Mouse (Mus musculus) embryo, embryonic 10 days (tissue): ENCODE measurements around the gene Supt16.
A peak's percentile ranks its signal among the peaks of the same experiment; 100 is the strongest.

Source experiments
- DNase-seq: peaks from one replicate; pipeline ENCODE4 v3.0.0-alpha.2; 2015; ENCODE audit warnings: low spot score

Supt16 gene

GRCm38 (mm10) chr14:52144165-52144564 lies 53.1 kb downstream of the Supt16 start:
- no peak for DNase-seq

DNA sequence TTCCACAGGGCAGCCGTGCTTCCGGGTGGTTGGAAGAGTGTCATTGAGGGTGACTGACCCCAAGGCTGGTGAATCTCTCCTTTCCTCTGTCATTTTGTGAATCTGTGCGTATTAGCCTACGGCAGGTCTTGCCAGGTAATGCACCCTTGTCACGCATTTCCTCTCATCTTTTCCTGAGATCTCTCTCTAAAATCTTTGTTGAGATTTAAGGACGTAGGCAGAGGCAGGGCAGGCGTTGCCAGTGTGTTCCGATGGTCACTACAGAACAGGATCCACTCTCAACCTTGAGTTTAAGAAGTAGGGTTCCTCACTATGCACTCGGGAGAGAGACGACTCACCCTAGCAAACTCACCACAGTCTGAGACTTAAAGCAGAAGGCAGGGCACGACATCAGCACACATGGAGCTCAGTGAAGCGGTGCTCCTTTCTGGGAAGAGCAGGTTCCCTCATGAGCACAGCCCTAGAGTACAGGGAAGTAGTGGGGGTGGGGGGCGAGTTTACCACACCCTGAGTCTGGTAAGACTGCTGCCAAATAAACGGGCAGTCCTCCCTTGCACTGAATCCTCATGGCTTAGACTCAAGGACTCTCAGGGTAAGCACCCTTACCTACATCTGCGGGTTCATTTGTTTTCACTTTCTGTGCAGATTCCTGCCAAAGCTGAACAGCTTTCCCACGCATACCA lies 55.6 kb downstream of the Supt16 start:
- DNase-seq = no peak

- DNase-seq = no peak
These were observed 56.4 kb downstream of the Supt16 start for GRCm38 (mm10) chr14:52140577-52141444.

- no peak for DNase-seq
These were observed 63.6 kb downstream of the Supt16 start for GRCm38 (mm10) chr14:52133584-52133983.

- DNase-seq = no peak
These were observed 72.6 kb downstream of the Supt16 start for GRCm38 (mm10) chr14:52124636-52125035.

DNA sequence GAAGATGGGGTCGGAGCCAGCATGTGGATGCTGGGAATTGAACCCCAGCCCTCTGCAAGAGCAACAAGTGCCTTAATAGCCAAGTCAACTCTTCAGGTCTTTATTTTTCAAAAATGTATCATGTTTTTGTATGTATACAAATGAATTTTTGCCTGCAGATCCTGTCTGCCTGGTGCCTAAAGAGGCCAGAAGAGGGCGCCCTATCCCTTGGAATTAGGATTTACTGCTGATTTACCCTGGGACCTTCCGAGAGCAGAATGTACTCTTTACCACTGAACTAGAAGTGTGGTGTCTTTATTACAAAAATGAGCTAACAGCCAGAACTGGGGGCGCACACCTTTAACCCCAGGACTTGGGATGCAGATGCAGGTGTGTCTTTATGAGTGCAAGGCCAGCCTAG lies 73.3 kb downstream of the Supt16 start:
- peak; percentile 81 for DNase-seq

DNA sequence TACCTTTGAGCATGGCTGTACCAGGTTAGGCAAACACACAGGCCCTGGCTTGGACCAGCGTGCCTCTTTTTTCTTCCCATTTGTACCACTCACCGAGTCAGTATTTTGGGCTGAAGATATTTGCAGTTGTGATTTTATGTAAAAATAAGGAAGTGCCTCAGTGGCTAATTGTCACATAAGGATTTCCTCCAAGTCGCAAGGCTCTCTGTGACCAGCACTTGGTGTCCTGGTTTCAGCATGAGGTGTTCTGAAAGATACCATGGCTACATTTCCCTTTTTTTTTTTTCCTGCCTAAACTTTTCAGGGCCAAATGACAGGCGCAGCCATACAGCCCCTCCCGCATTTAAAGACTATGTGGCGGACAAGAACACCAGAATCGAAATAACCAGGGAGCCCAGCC lies 77.0 kb downstream of the Supt16 start:
- no peak for DNase-seq

DNA sequence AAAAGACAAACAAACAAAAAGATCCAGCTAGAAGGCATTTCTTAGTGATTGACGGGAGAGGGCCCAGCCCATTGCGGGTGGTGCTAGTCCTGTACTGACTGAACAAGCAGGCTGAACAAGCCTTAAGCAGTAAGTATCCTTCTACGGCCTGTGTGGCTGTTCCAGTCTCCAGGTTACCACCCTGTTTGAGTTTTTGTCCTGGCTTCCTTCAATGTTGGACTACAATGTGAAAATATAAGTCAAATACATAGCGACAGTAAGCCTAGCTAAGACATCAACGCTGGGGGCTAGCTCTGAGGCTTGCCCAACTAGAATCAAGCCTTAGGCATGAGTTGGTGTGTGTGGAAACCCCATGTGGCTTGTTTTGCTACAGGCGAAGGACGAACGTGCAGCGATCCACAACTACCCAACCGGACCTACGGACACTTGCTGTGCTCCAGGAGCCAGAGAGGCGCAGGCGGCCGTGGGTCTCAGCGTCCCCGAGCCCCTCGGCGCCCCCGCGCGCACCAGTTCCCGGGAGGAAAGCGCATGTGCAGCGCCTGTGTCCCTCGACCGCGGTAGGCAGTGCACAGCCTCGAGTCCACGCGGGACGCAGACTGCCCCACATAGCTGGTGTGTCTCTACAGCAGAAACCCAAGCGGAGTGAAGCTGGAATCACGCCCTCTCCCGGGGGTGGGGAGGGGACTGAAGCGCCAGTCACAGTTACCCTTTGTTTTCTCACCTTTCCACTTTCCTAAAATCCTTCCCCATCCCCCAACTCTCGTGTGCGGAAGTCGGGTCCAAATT lies 78.2 kb downstream of the Supt16 start:
- peak; percentile 71 for DNase-seq

- peak; percentile 32 for DNase-seq
These were observed 78.8 kb downstream of the Supt16 start for GRCm38 (mm10) chr14:52118456-52118822.

DNA sequence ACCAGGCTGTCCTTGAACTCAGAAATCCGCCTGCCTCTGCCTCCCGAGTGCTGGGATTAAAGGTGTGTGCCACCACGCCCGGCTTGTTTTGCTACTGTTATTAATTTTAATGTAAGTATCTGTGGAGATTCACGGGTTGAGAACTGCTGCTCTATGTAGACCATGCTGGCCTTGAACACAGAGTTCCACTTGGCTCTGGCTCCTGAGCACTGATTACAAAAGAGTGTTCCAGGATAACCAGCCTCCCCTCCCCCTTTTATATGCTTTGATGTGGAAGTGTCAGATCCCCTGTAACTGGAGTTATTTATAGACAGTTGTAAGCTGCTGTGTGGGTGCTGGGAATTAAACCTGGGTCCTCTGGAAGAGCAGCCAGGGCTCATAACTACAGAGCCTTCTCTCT lies 80.0 kb downstream of the Supt16 start:
- DNase-seq = no peak

DNA sequence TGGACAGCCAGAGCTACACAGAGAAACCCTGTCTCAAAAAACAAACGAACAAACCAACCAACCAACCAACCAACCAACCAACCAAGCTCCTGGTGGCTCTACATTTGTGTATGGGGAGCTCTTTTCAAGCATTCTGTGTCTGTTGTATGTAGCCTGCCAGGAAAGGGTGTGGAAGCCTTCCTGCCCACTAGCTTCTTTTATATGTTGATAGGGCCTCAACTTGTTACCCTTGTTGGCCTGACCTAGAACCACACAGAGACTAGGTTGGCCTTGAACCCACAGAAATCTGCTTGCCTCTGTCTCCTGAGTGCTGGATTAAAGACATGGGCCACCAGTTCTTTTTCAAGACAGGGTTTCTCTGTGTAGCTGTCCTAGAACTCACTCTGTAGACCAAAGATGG lies 83.1 kb downstream of the Supt16 start:
- DNase-seq = no peak
